Mouse (Mus musculus): ENCODE data around the gene Rnf157. TPM values are rescaled to one million over a fixed set of nuclear protein-coding genes. Genes with fewer than 3 reads are reported as not detected.

The Rnf157 gene
- total and polyA plus RNA-seq, 2 experiments from 2014 or later: 56.7 to 105 TPM

- Histone ChIP-seq H3K4me1 (ENCODE audit: insufficient read depth) (no peaks in the 10 kb centered on the region), H3K9me3 (ENCODE audit: low read length) (no peaks in the 10 kb centered on the region), H3K27me3 (ENCODE audit: insufficient read depth, low read length) (no peaks in the 10 kb centered on the region), H3K27ac (ENCODE audit: low read depth, low read length) (no peak overlapping the region), H3K9ac (no peak overlapping the region), H3K36me3 (ENCODE audit: insufficient read depth) (no peaks in the 10 kb centered on the region), H3K4me3 (ENCODE audit: low read depth, low read length) (no peak overlapping the region), H3K4me2 (ENCODE audit: low read depth) (no peak overlapping the region)
- ATAC-seq: no peak
- no peak for TF ChIP-seq CTCF (IDR thresholded peaks at IDR 0.05; ENCODE audit: low read depth)
- 83% methylated on average over 10 of the region's 10 CpGs for WGBS
- no peak for DNase-seq
Observed at GRCm38 (mm10) chr11:116423782-116424620, 11.2 kb upstream of the Rnf157 start.

GRCm38 (mm10) chr11:116423214-116423613 is 10.4 kb upstream of the Rnf157 start:
- WGBS: 82% methylated on average over 6 of the region's 6 CpGs
- H3K36me3 ChIP-seq (ENCODE audit: insufficient read depth): no peaks in the 10 kb centered on the region
- ATAC-seq: no peak
- no peaks in the 10 kb centered on the region for H3K9me3 ChIP-seq (ENCODE audit: low read length)
- no peak overlapping the region for H3K27ac ChIP-seq (ENCODE audit: low read depth, low read length)
- no peaks in the 10 kb centered on the region for H3K27me3 ChIP-seq (ENCODE audit: insufficient read depth, low read length)
- no peaks in the 10 kb centered on the region for H3K4me1 ChIP-seq (ENCODE audit: insufficient read depth)
- TF ChIP-seq CTCF (IDR thresholded peaks at IDR 0.05; ENCODE audit: low read depth): no peak
- H3K4me2 ChIP-seq (ENCODE audit: low read depth): no peak overlapping the region
- no peak overlapping the region for H3K4me3 ChIP-seq (ENCODE audit: low read depth, low read length)
- H3K9ac ChIP-seq: no peak overlapping the region
- DNase-seq: no peak

GRCm38 (mm10) chr11:116422562-116422961 is 9.7 kb upstream of the Rnf157 start:
- Histone ChIP-seq H3K27ac (ENCODE audit: low read depth, low read length) (no peak overlapping the region), H3K27me3 (ENCODE audit: insufficient read depth, low read length) (no peaks in the 10 kb centered on the region), H3K9me3 (ENCODE audit: low read length) (no peaks in the 10 kb centered on the region), H3K36me3 (ENCODE audit: insufficient read depth) (no peaks in the 10 kb centered on the region), H3K4me3 (ENCODE audit: low read depth, low read length) (no peak overlapping the region), H3K9ac (no peak overlapping the region), H3K4me1 (ENCODE audit: insufficient read depth) (no peaks in the 10 kb centered on the region), H3K4me2 (ENCODE audit: low read depth) (no peak overlapping the region)
- ATAC-seq (no peak), DNase-seq (no peak)
- no peak for TF ChIP-seq CTCF (IDR thresholded peaks at IDR 0.05; ENCODE audit: low read depth)
- whole genome bisulfite sequencing: 83% methylated on average over 2 of the region's 2 CpGs

- Histone ChIP-seq H3K27ac (ENCODE audit: low read depth, low read length) (no peak overlapping the region), H3K27me3 (ENCODE audit: insufficient read depth, low read length) (no peaks in the 10 kb centered on the region), H3K9me3 (ENCODE audit: low read length) (no peaks in the 10 kb centered on the region), H3K4me3 (ENCODE audit: low read depth, low read length) (no peak overlapping the region), H3K9ac (no peak overlapping the region), H3K4me2 (ENCODE audit: low read depth) (no peak overlapping the region), H3K4me1 (ENCODE audit: insufficient read depth) (no peaks in the 10 kb centered on the region), H3K36me3 (ENCODE audit: insufficient read depth) (no peaks in the 10 kb centered on the region)
- whole genome bisulfite sequencing: 75% methylated on average over 6 of the region's 6 CpGs
- DNase-seq (no peak), ATAC-seq (no peak)
- no peak for TF ChIP-seq CTCF (IDR thresholded peaks at IDR 0.05; ENCODE audit: low read depth)
Observed at GRCm38 (mm10) chr11:116421102-116421501, 8.3 kb upstream of the Rnf157 start.

DNA sequence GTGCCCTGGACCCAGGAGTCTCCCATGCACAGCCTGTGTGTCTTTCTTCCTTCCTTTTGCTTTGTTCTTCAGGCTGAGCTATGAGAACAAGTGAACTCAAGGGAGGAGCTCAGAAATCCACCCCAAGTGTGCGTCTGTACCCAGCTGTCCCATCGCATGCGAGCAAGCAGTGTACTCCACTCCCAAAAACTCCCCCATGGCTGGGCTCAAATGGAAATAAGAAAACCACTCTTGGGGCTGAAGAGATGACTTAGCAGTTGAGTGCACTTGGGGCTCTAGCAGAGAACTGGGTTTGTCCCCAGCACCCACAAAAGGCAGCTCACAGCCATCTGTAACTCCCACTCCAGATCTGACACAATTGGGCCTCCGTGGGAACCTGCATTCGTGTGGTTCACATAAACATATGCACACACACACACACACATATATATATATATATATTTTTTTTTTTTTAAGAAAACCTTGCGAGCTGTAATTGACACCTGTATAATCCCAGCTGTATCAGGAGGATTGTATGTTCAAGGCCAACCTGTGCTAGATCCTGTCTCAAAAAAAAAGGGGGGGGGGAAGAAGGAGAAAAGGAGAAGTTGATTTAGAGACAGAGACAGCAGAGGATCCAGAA is 6.1 kb upstream of the Rnf157 start:
- no peak overlapping the region for H3K4me2 ChIP-seq (ENCODE audit: low read depth)
- DNase-seq: no peak
- H3K27ac ChIP-seq (ENCODE audit: low read depth, low read length): no peak overlapping the region
- 82% methylated on average over 6 of the region's 6 CpGs for WGBS
- no peak for ATAC-seq
- H3K9ac ChIP-seq: no peak overlapping the region
- no peak for TF ChIP-seq CTCF (IDR thresholded peaks at IDR 0.05; ENCODE audit: low read depth)
- H3K27me3 ChIP-seq (ENCODE audit: insufficient read depth, low read length): no peaks in the 10 kb centered on the region
- H3K4me1 ChIP-seq (ENCODE audit: insufficient read depth): no peaks in the 10 kb centered on the region
- no peaks in the 10 kb centered on the region for H3K36me3 ChIP-seq (ENCODE audit: insufficient read depth)
- H3K9me3 ChIP-seq (ENCODE audit: low read length): no peaks in the 10 kb centered on the region
- no peak overlapping the region for H3K4me3 ChIP-seq (ENCODE audit: low read depth, low read length)

- DNase-seq: no peak
- WGBS: 44% methylated on average over 2 of the region's 2 CpGs
Observed at GRCm38 (mm10) chr11:116418194-116418840, 5.5 kb upstream of the Rnf157 start.

DNA sequence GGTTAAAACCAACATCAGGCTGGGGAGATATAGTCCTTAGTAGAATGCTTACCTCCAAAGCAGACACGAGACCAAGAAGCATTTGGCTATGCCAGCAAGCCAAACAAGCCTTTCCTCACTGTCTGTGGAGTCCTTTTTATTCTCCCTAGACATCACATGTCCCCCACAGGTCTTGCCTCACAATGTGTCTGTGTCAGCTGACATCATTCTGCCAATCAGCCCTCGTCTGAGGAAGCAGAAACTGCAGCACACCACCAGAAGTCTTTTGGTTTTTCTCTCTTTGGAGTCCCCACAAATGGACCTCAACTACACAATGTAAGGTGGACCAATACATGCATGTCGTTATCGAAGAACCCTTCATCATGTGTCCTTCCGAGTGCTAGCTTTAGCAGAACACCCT is 4.2 kb upstream of the Rnf157 start:
- Histone ChIP-seq H3K9ac (no peak overlapping the region), H3K9me3 (ENCODE audit: low read length) (no peaks in the 10 kb centered on the region), H3K4me2 (ENCODE audit: low read depth) (no peak overlapping the region), H3K27ac (ENCODE audit: low read depth, low read length) (no peak overlapping the region), H3K4me1 (ENCODE audit: insufficient read depth) (no peaks in the 10 kb centered on the region), H3K4me3 (ENCODE audit: low read depth, low read length) (no peak overlapping the region), H3K36me3 (ENCODE audit: insufficient read depth) (no peaks in the 10 kb centered on the region), H3K27me3 (ENCODE audit: insufficient read depth, low read length) (no peaks in the 10 kb centered on the region)
- ATAC-seq: no peak
- no peak for DNase-seq
- WGBS: 85% methylated on average over 5 of the region's 5 CpGs
- TF ChIP-seq CTCF (IDR thresholded peaks at IDR 0.05; ENCODE audit: low read depth): no peak

More at GRCm38 (mm10) chr11:116418194-116418840, 5.5 kb upstream of the Rnf157 start:
- Histone ChIP-seq H3K36me3 (ENCODE audit: insufficient read depth) (no peaks in the 10 kb centered on the region), H3K4me2 (ENCODE audit: low read depth) (no peak overlapping the region), H3K27me3 (ENCODE audit: insufficient read depth, low read length) (no peaks in the 10 kb centered on the region), H3K27ac (ENCODE audit: low read depth, low read length) (no peak overlapping the region), H3K9me3 (ENCODE audit: low read length) (no peaks in the 10 kb centered on the region), H3K4me3 (ENCODE audit: low read depth, low read length) (no peak overlapping the region), H3K4me1 (ENCODE audit: insufficient read depth) (no peaks in the 10 kb centered on the region), H3K9ac (no peak overlapping the region)
- 0 out of 2 replicates have a peak, but pooled peaks have one; percentile 54 for ATAC-seq
- TF ChIP-seq CTCF (IDR thresholded peaks at IDR 0.05; ENCODE audit: low read depth): no peak
